Mouse (Mus musculus): ENCODE data around the gene Gpr12. TPM values are rescaled to one million over a fixed set of nuclear protein-coding genes. Genes with fewer than 3 reads are reported as not detected.

Gpr12 gene
- polyA plus RNA-seq, 1 experiment from 2014 or later, result 0.19 TPM

Other genes with a start within 250 kb of the Gpr12 start
- gene Wasf3, start 200.3 kb downstream of the Gpr12 start, polyA plus RNA-seq (2014; fragmentation: Nextera tagmentation; extraction: Ambion mirVana), result 2.7 and 2.9 TPM in 2 replicates
- not detected in 2 replicates for gene Gm6408, start 103.3 kb downstream of the Gpr12 start, polyA plus RNA-seq (2014; fragmentation: Nextera tagmentation; extraction: Ambion mirVana)
- not detected in 2 replicates for gene Gm6370, start 93.9 kb downstream of the Gpr12 start, polyA plus RNA-seq (2014; fragmentation: Nextera tagmentation; extraction: Ambion mirVana)
- gene 4930449I24Rik, start 82.8 kb downstream of the Gpr12 start, polyA plus RNA-seq (2014; fragmentation: Nextera tagmentation; extraction: Ambion mirVana), result not detected in 2 replicates
- gene Gm3402, start 71.1 kb downstream of the Gpr12 start, polyA plus RNA-seq (2014; fragmentation: Nextera tagmentation; extraction: Ambion mirVana), result not detected in 2 replicates
- gene Gm3404, start 59.4 kb downstream of the Gpr12 start, polyA plus RNA-seq (2014; fragmentation: Nextera tagmentation; extraction: Ambion mirVana), result not detected in 2 replicates
- gene Gm3409, start 47.6 kb downstream of the Gpr12 start, polyA plus RNA-seq (2014; fragmentation: Nextera tagmentation; extraction: Ambion mirVana), result not detected in 2 replicates
- gene Gm3415, start 29.1 kb downstream of the Gpr12 start, polyA plus RNA-seq (2014; fragmentation: Nextera tagmentation; extraction: Ambion mirVana), result not detected in 2 replicates
- gene Usp12, start 209.8 kb upstream of the Gpr12 start, polyA plus RNA-seq (2014; fragmentation: Nextera tagmentation; extraction: Ambion mirVana), result 8.6 and 10.6 TPM in 2 replicates
- 596 and 605 TPM in 2 replicates for gene Rpl21, start 247.7 kb upstream of the Gpr12 start, polyA plus RNA-seq (2014; fragmentation: Nextera tagmentation; extraction: Ambion mirVana)